10 mouse cellular contexts compared by ENCODE assay signal in genomic region chr7:110946731-110947130, GRCm38 (mm10). TPM values are rescaled to one million over a fixed set of nuclear protein-coding genes. Genes with fewer than 3 reads are reported as not detected.
DNase-seq lines count a peak whose midpoint lies in the region; ATAC-seq and TF ChIP-seq lines count a peak whose summit lies in the region.
"Had no signal": no experiment of that assay in that cellular context is flagged by ENCODE, and none has a peak within 500 bp of the region (broad histone marks: within the 10 kb centered on the region; RNA-seq: fewer than 3 reads in every experiment).

No protein-coding gene starts in this region.

- no peaks in the 10 kb centered on the region for H3K4me1 ChIP-seq in cerebellum, adult 2 months (ENCODE audit: control insufficient read depth, insufficient read depth, low read length)
- no peaks in the 10 kb centered on the region for H3K4me1 ChIP-seq in midbrain, embryonic 14.5 days (ENCODE audit: control insufficient read depth, insufficient read depth, low read length)
- H3K4me1 ChIP-seq in midbrain, embryonic 11.5 days (ENCODE audit: control insufficient read depth, insufficient read depth, low read length): no peaks in the 10 kb centered on the region
- no peaks in the 10 kb centered on the region for H3K4me1 ChIP-seq in stomach, postnatal 0 days (replicated peaks; ENCODE audit: control insufficient read depth, insufficient read depth)

- no peaks in the 10 kb centered on the region for H3K36me3 ChIP-seq in midbrain, embryonic 14.5 days (ENCODE audit: control insufficient read depth, insufficient read depth, low read length)
- H3K36me3 ChIP-seq in midbrain, embryonic 11.5 days (ENCODE audit: control insufficient read depth, insufficient read depth, low read length): no peaks in the 10 kb centered on the region
- no peaks in the 10 kb centered on the region for H3K36me3 ChIP-seq in stomach, postnatal 0 days (ENCODE audit: control insufficient read depth, insufficient read depth, low read length)
- H3K36me3 ChIP-seq: hindbrain, embryonic 13.5 days had no signal

- no peak for TF ChIP-seq CTCF in cerebellum, adult 2 months (IDR thresholded peaks at IDR 0.05; ENCODE audit: borderline replicate concordance, insufficient read depth, low read depth, low read length)
- TF ChIP-seq CTCF in stomach, postnatal 0 days (IDR thresholded peaks at IDR 0.05; ENCODE audit: low read depth): peak; percentile 66

- no peak overlapping the region for H3K9ac ChIP-seq in midbrain, embryonic 14.5 days (replicated peaks; ENCODE audit: low read length)
- no peak overlapping the region for H3K9ac ChIP-seq in midbrain, embryonic 11.5 days (ENCODE audit: low read length)
- H3K9ac ChIP-seq in stomach, postnatal 0 days (ENCODE audit: low read length): no peak overlapping the region
- H3K9ac ChIP-seq: hindbrain, embryonic 13.5 days had no signal

- no peak overlapping the region for H3K4me3 ChIP-seq in cerebellum, adult 2 months (replicated peaks; ENCODE audit: insufficient read depth, low read depth, low read length)
- no peak overlapping the region for H3K4me3 ChIP-seq in midbrain, embryonic 14.5 days (replicated peaks; ENCODE audit: low read depth, low read length)
- H3K4me3 ChIP-seq in midbrain, embryonic 11.5 days (ENCODE audit: low read depth, low read length): no peak overlapping the region
- H3K4me3 ChIP-seq in stomach, postnatal 0 days (ENCODE audit: low read depth, low read length): no peak overlapping the region
- H3K4me3 ChIP-seq: hindbrain, embryonic 13.5 days had no signal

- no peak for TF ChIP-seq POLR2A in cerebellum, adult 2 months (IDR thresholded peaks at IDR 0.05; ENCODE audit: borderline replicate concordance, insufficient read depth, low read length)

- 81% methylated on average over 6 of the region's 6 CpGs for WGBS in cerebellum, adult 2 months
- 72% methylated on average over 6 of the region's 6 CpGs for WGBS in midbrain, embryonic 14.5 days
- WGBS in midbrain, embryonic 11.5 days: 79% methylated on average over 6 of the region's 6 CpGs
- WGBS in stomach, postnatal 0 days: 83% methylated on average over 6 of the region's 6 CpGs

- H3K4me2 ChIP-seq in midbrain, embryonic 14.5 days (ENCODE audit: low read length): no peak overlapping the region
- no peak overlapping the region for H3K4me2 ChIP-seq in midbrain, embryonic 11.5 days
- no peak overlapping the region for H3K4me2 ChIP-seq in stomach, postnatal 0 days (replicated peaks; ENCODE audit: low read depth)
- H3K4me2 ChIP-seq: hindbrain, embryonic 13.5 days had no signal

- TF ChIP-seq EP300 in stomach, postnatal 0 days (optimal IDR thresholded peaks at IDR 0.05): no peak

- peak; percentile 29 to 33 for DNase-seq in cerebellum, postnatal 10 days
- DNase-seq in cerebellum, adult 2 months: no peak
- peak; percentile 45 for DNase-seq in midbrain, embryonic 14.5 days
- DNase-seq in midbrain, embryonic 11.5 days (ENCODE audit: low spot score, missing footprints): no peak
- peak; percentile 18 for DNase-seq in forelimb bud, embryonic 11.5 days (ENCODE audit: low read depth, low spot score)
- no peak for DNase-seq in stomach, postnatal 0 days (ENCODE audit: low spot score)
- no peak for DNase-seq in frontal cortex, postnatal 25 days (ENCODE audit: low spot score in 2 of 2)
- no peak for DNase-seq in frontal cortex, postnatal 14 days (ENCODE audit: low spot score in 2 of 2)

- ATAC-seq in midbrain, embryonic 14.5 days (ENCODE audit: low FRiP score, low TSS enrichment): no peak
- no peak for ATAC-seq in midbrain, embryonic 11.5 days (ENCODE audit: low FRiP score)
- ATAC-seq in stomach, postnatal 0 days (ENCODE audit: low FRiP score, low TSS enrichment): no peak

- H3K27ac ChIP-seq in cerebellum, adult 2 months (ENCODE audit: insufficient read depth, low read length): no peak overlapping the region
- H3K27ac ChIP-seq in midbrain, embryonic 14.5 days (replicated peaks; ENCODE audit: low read depth, low read length): no peak overlapping the region
- H3K27ac ChIP-seq in midbrain, embryonic 11.5 days (ENCODE audit: low read depth, low read length): no peak overlapping the region
- no peak overlapping the region for H3K27ac ChIP-seq in stomach, postnatal 0 days (replicated peaks)
- H3K27ac ChIP-seq: hindbrain, embryonic 13.5 days; macrophage had no signal

- H3K27me3 ChIP-seq in cerebellum, adult 2 months (ENCODE audit: control insufficient read depth, insufficient read depth, low read length): no peaks in the 10 kb centered on the region
- no peaks in the 10 kb centered on the region for H3K27me3 ChIP-seq in midbrain, embryonic 14.5 days (ENCODE audit: control insufficient read depth, insufficient read depth, low read length)
- H3K27me3 ChIP-seq in midbrain, embryonic 11.5 days (ENCODE audit: control insufficient read depth, insufficient read depth, low read length): no peaks in the 10 kb centered on the region
- H3K27me3 ChIP-seq in stomach, postnatal 0 days (ENCODE audit: control insufficient read depth, insufficient read depth, low read length): no peaks in the 10 kb centered on the region
- H3K27me3 ChIP-seq: hindbrain, embryonic 13.5 days had no signal

- no peaks in the 10 kb centered on the region for H3K9me3 ChIP-seq in midbrain, embryonic 14.5 days (ENCODE audit: control insufficient read depth, low read length)
- H3K9me3 ChIP-seq in midbrain, embryonic 11.5 days (ENCODE audit: control insufficient read depth, low read length): no peaks in the 10 kb centered on the region
- H3K9me3 ChIP-seq in stomach, postnatal 0 days (ENCODE audit: control insufficient read depth, low read length): no peaks in the 10 kb centered on the region
- H3K9me3 ChIP-seq: hindbrain, embryonic 13.5 days had no signal

RNA-seq across cellular contexts. Expression of gene Mrvi1, which starts 35.5 kb away (rescaled TPM):
- 2.2 and 2.7 TPM in 2 replicates for polyA plus RNA-seq in cerebellum, adult 2 months (2012; rRNA removed)
- 0.73 and 0.99 TPM in 2 replicates for polyA plus RNA-seq in midbrain, embryonic 14.5 days (2014; fragmentation: Nextera tagmentation; extraction: Ambion mirVana)
- 1.9 and 2.2 TPM in 2 replicates for polyA plus RNA-seq in midbrain, embryonic 11.5 days (2014; fragmentation: Nextera tagmentation; extraction: Ambion mirVana)
- polyA plus RNA-seq in stomach, postnatal 0 days (2015; fragmentation: Nextera tagmentation; extraction: Ambion mirVana): 8.4 and 9.1 TPM in 2 replicates

Comparison
In these comparisons a context has a peak if more than half of its experiments do, and no peak if none do; other contexts are left out.
1. DNase-seq: peak in cerebellum, postnatal 10 days (2 of 2), midbrain, embryonic 14.5 days (single experiment) and forelimb bud, embryonic 11.5 days (single experiment); none in cerebellum, adult 2 months (0 of 2), midbrain, embryonic 11.5 days (single experiment), stomach, postnatal 0 days (single experiment), frontal cortex, postnatal 25 days (0 of 2) and frontal cortex, postnatal 14 days (0 of 2).